Mouse (Mus musculus) CD8-positive naive resting alpha-beta T cell, adult 2 months (primary cell): ENCODE measurements around the gene Ffar4.

ENCODE experiments used
- DNase-seq, 2 experiments: peaks; one replicate each; pipeline ENCODE4 v3.0.0; 2022; ENCODE audit warnings: low read depth in 2 of 2, low spot score in 2 of 2

Ffar4 gene

GRCm38 (mm10) chr19:38096858-38097758 lies at the start of gene Ffar4:
Gene Ffar4 (plus strand): TSS chr19:38097071.
- DNase-seq: no peak

DNA sequence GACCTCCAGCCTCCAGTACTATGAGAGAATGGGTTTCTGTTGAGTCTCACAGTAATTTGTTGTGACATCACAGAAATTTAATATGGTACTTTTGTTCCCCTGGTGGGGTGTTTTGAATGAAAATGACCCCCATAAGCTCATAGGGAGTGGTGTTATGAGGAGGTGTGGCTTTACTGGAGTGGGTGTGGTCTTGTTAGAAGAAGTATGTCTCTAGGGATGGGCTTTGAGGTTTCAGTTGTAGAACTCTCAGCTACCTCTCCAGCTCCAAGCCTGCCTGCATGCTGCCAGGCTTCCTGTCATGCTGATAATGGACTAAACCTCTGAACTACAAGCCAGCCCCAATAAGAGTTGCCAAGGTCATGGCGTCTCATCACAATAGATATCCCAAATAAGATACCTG lies 47.2 kb upstream of the Ffar4 start:
- no peak for DNase-seq

DNA sequence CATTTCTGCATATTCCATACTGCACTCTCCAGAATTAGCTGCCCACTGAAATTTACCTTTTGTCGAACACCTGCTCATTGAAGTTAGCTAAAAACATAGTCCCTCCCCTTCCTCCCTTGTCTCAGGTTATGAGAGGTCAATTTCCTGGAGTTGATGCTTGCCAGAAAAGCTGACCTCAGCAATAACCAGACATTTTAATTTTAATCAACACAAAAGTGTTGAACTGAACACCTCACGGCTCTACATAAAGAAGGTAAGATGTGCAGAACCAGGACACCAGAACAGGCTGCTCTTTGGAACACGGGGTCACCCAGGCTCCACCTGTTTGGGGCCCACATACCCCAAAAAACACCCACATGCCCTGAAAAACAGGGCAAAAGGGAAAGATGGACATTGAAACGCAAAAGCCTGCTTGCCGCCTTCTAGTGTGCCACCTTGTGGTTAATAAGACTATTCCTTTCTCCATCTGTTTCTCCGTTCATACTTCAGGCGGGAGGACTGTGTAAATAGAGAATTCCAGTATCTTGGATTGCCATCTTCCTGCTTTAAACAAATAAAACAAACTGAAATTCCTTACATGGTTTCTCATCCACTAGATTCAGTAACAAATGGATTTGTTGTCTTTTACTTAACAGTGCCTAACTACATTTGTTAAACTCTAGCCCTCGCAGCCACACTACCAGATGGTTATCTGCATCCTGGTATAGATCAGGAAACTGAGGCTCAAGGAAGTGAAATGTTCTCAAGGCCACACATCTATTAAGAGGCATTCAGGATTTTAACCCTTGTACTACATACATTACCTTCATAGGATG lies 43.4 kb upstream of the Ffar4 start:
- DNase-seq: no peak

DNA sequence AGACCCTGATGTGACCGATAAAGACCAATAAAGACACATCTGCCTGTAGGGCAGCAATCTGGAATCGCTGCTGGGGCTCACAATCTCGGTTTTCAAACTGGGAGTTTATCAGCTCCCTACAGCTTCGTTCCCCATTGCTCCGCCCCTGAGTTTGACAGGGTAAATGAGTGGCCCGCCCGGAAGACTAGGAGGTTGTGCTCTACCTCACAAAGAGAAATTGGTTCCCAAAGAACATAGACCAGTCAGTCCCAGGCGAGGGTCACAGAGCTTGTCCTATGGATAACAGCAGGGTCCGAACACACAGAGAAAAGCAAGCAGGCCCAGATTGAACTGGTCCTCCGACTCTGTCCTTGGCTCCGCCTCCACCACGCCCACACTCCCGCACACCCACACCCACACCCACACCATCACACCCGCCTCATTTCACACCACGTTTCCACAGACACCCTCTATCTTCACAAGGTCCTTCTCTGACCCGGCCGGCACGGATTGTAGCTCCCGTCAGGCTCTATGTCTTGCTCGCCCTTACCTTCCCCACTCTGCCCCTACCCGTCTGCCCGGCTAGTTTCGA lies 42.6 kb upstream of the Ffar4 start:
- DNase-seq: peak; percentile 71 to 84

DNA sequence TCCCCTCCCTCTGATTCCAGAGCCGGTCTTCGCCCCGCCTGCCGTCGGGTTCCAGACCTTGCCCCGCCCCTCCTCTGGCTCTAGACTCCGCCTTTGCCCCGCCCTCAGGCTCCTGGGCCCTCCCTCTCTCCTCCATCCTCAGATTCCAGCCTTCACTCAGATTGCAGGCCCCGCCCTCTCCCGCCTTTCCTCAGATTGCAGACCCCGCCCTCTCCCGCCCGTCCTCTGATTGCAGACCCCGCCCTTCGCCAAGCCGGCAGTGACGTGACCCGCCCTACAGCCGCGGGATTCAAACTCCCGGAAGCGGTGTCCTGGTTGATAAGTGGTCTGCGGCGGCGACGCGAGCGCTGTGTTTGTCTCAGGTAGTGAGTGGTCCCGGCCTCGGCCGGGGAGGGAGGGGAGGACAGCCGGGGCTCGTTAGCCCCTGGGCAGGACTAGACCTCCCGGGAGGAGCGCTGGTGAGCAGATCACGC lies 42.1 kb upstream of the Ffar4 start, which contains the start of gene Cep55:
Cep55 (plus strand) TSS at position 292 of the 473 bp plus-strand sequence.
- peak; percentile 90 to 95 for DNase-seq

DNA sequence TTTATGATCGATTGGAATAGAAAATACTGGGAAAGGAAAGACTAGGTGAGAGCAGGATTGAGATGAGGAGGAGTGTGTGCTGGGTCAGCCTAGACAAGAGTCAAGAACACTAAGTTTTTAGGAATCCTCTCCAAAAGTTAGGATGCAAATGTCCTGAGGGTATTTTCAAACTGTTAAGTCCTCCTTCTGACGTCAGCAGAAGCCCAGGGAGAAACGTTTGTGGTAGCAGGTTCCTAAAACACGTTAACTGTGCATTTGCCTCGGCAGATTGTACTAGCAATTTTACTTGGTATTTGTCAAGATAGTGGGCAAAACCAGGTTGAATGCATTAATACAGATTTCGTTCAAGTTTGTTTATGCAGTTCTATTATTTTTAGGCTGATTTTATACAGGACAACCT lies 41.1 kb upstream of the Ffar4 start:
- DNase-seq: no peak

DNA sequence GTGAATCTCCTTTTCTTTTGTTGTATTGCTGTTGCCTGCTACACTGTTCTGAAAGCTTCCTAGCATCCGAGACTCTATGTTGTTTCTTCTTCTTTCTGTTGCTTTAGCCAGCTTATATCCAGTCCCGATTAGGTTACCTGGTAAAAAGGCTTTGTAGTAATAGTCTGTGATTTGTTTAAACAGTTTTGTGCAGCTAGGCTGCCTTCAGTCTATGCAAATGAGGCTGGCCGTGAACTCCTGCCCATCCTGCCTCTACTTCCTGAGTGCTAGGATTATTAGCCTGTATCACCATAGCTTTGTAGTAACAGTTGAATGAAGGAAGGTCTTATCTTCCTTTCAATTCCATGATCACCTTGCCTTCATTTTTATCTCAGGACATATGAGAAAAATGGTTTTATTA lies 40.6 kb upstream of the Ffar4 start:
- no peak for DNase-seq

DNA sequence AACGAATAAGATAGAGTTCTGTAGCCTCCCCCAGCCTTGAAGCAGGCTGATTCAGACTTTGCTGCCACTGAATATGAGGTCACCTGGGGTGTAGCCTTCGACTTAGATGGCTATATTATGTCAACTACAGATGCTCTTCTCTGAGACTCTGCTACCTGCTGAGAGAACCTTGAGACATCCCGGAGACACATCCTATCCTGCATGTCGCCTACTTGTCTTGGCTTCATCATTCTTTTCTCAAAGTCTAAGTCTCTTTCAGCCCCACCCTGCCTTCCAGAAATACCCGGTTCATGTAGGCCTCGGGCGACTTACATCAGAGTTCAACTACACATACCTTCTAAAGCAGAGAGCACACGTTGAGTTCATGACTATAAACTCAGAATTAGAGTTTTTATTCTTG lies 39.9 kb upstream of the Ffar4 start:
- no peak for DNase-seq

- DNase-seq: no peak
These were observed 33.7 kb upstream of the Ffar4 start for GRCm38 (mm10) chr19:38063201-38063600.

GRCm38 (mm10) chr19:38064051-38064450 lies 32.8 kb upstream of the Ffar4 start:
- DNase-seq: no peak

DNA sequence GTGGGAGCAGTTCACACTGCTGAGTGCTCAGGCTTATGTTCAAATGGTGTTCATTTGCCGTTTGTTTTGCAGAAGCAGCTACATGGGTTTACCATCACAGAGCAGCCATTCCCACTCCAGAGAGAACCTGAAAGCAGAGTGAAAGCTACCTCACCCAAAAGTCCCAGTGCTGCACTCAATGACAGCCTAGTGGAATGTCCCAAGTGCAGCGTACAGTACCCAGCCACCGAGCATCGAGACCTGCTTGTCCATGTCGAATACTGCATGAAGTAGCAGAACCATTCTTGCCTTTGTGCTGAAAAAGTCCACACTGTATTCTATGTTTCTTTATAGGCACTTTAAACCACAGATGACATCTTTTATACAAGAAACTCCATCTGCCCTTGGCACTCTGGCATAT lies 23.6 kb upstream of the Ffar4 start:
- no peak for DNase-seq

- no peak for DNase-seq
These were observed 21.8 kb upstream of the Ffar4 start for GRCm38 (mm10) chr19:38075051-38075450.

DNA sequence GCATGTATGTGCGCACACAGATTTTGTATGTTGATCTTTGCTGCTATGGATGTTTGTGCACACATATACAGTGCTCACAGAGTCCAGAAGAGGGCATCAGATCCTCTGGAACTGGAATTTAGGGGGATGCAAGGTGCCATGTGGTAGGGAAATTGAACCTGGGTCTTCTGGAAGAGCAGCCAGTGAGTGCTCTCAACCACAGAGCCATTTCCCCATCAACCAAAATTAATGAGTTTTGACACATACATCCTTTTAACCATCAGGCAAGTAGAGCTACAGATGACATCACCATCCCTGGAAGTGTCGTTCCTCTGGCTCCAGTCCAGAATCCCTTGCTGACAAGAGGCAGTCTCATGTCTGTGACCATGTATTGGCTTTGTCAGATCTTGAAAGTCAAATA lies 20.6 kb upstream of the Ffar4 start:
- no peak for DNase-seq

- DNase-seq: no peak
These were observed 18.9 kb upstream of the Ffar4 start for GRCm38 (mm10) chr19:38077851-38078540.

GRCm38 (mm10) chr19:38081361-38081760 lies 15.5 kb upstream of the Ffar4 start:
- no peak for DNase-seq

- no peak for DNase-seq
These were observed 13.8 kb upstream of the Ffar4 start for GRCm38 (mm10) chr19:38082931-38083525.

DNA sequence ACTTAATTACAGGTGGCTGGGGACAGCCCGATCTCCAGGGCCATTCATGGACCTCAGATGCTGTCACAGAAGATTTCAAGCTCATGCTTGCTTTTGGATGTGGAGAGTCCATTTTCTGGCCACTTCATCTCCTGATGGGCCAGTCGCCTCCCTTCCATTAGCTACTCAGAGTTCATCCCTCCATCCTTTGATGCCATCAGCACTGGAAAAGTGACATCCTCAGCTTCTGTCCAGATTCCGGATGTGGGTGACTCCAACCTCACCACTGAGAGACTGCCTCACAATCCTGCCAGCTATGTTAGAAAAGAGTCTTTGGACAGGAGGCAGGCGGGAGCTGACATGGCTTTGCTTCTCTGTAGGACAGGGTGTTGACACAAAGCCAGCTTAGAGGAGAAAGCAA lies 11.0 kb upstream of the Ffar4 start:
- DNase-seq: no peak

DNA sequence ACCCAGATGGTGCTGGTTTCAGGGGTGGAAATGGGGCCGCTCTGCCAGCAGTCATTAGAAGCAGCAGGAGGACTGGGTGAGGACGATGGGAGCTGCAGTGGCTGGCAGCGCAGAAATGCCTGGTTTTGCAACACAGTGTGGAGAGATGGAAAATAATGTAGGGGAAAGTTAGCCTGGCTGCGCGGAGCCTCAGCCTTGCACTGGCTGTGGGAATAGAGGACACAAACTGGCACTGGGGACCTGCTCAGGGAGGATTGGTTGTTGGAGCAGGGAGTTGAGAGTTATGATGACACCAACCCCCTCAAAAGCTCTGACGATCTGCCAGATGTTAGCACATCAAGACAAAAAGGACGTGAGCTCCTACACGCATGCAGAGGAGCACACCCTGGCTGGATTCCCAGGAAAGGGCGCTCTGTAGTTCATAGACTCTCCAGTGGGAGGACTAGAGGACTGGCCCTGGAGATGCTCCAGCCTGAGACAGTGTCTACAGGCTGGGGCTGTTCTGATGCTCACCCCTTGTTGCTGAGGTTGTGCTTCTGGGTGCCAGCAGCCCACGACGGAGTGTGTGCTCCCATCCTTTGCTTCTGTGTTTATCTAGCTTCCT lies 9.8 kb upstream of the Ffar4 start:
- no peak for DNase-seq

- DNase-seq: no peak
These were observed 7.5 kb upstream of the Ffar4 start for GRCm38 (mm10) chr19:38089358-38089757.

- DNase-seq: no peak
These were observed 5.3 kb upstream of the Ffar4 start for GRCm38 (mm10) chr19:38091512-38091985.
